Mouse (Mus musculus) kidney, adult 11 months (tissue): ENCODE measurements around the gene Csta1.
"Not testable (repeated sequence)": the region's sequence is repeated elsewhere in the genome, so short reads cannot be mapped to it uniquely, and the experiment has no call there.

ENCODE experiments used
- DNase-seq: peaks from one replicate; pipeline ENCODE4 v3.0.0; 2022

The Csta1 gene

GRCm38 (mm10) chr16:36131141-36131540, at the start of gene Csta1:
Gene Csta1, minus strand, starts transcription at chr16:36131241.
- DNase-seq = no peak

GRCm38 (mm10) chr16:36179910-36180309, 48.9 kb upstream of the Csta1 start:
- DNase-seq = no peak

GRCm38 (mm10) chr16:36176108-36176507, 45.1 kb upstream of the Csta1 start:
- no peak for DNase-seq

- not testable (repeated sequence) for DNase-seq
Observed at GRCm38 (mm10) chr16:36167841-36168240, 36.8 kb upstream of the Csta1 start.

GRCm38 (mm10) chr16:36156402-36156975, 25.4 kb upstream of the Csta1 start, which contains the start of gene Stfa2l1:
Gene Stfa2l1, plus strand, starts transcription at chr16:36156811.
- DNase-seq = no peak

- DNase-seq = no peak
Observed at GRCm38 (mm10) chr16:36138201-36138600, 7.2 kb upstream of the Csta1 start.

GRCm38 (mm10) chr16:36128092-36128491, 2.9 kb downstream of the Csta1 start:
- peak; percentile 49 for DNase-seq

- not testable (repeated sequence) for DNase-seq
Observed at GRCm38 (mm10) chr16:36115751-36116150, 15.3 kb downstream of the Csta1 start.

GRCm38 (mm10) chr16:36111486-36111885, 19.6 kb downstream of the Csta1 start:
- DNase-seq = not testable (repeated sequence)

GRCm38 (mm10) chr16:36102211-36102610, 28.8 kb downstream of the Csta1 start:
- DNase-seq = no peak

- no peak for DNase-seq
Observed at GRCm38 (mm10) chr16:36101526-36101925, 29.5 kb downstream of the Csta1 start.

GRCm38 (mm10) chr16:36097813-36098499, 33.1 kb downstream of the Csta1 start:
- DNase-seq = not testable (repeated sequence)

GRCm38 (mm10) chr16:36094079-36094478, 37.0 kb downstream of the Csta1 start:
- no peak for DNase-seq

GRCm38 (mm10) chr16:36090785-36091509, 40.1 kb downstream of the Csta1 start:
- no peak for DNase-seq

- peak; percentile 51 for DNase-seq
Observed at GRCm38 (mm10) chr16:36089850-36090616, 41.0 kb downstream of the Csta1 start.

GRCm38 (mm10) chr16:36089065-36089464, 42.0 kb downstream of the Csta1 start:
- DNase-seq = peak; percentile 32

GRCm38 (mm10) chr16:36087846-36088245, 43.2 kb downstream of the Csta1 start:
- DNase-seq = peak; percentile 49

- no peak for DNase-seq
Observed at GRCm38 (mm10) chr16:36079916-36080315, 51.1 kb downstream of the Csta1 start.

- DNase-seq = no peak
Observed at GRCm38 (mm10) chr16:36074772-36075171, 56.3 kb downstream of the Csta1 start.

- no peak for DNase-seq
Observed at GRCm38 (mm10) chr16:36072410-36073011, 58.5 kb downstream of the Csta1 start.

GRCm38 (mm10) chr16:36071450-36072379, 59.3 kb downstream of the Csta1 start, which contains the start of the genes Fam162a and Ccdc58:
Gene Fam162a, minus strand, starts transcription at chr16:36071594.
Gene Ccdc58, plus strand, starts transcription at chr16:36071685.
- DNase-seq = peak; percentile 91
